Mouse (Mus musculus) Patski (cell line): ENCODE data around the gene Maml3. TPM values are rescaled to one million over a fixed set of nuclear protein-coding genes. Genes with fewer than 3 reads are reported as not detected.

Source experiments
- ATAC-seq: fragments of 100-300 bp; one replicate; pipeline ENCODE4 v1.8.0; 2021
- CTCF ChIA-PET: fragments of 350-600 bp; sonication (Branson Sonifier 250); formaldehyde crosslinking; loops from one replicate; lab custom pipeline; 2022; ENCODE audit warnings: inconsistent platforms; lab: Charles Lee
- POLR2A ChIA-PET: fragments of 350-600 bp; sonication (Branson Sonifier 250); formaldehyde crosslinking; loops from one replicate; lab custom pipeline; 2022; ENCODE audit warnings: antibody characterized with exemption, inconsistent platforms; lab: Charles Lee
- DNase-seq: peaks from one replicate; pipeline ENCODE4 v3.0.0-alpha.2; 2011; ENCODE audit warnings: low read depth, low spot score
- H3K27me3 ChIP-seq: fragments of 371-371 bp; one replicate; pipeline ENCODE4 v1.5.1; 2021
- CTCF ChIP-seq: fragments of 100-300 bp; IDR thresholded peaks from one replicate; pipeline ENCODE4 v1.5.1; 2021
- in situ Hi-C: fragments of 300-500 bp; cut with MboI; formaldehyde crosslinking; loops from 3 replicates; pipeline ENCODE4 v1.11.1; 2018; ENCODE audit warnings: low pct_unique_long_range_greater_than_20kb, mixed read lengths
- polyA plus RNA-seq: library from polyadenylated mRNA; unstranded; gene quantifications from one replicate; pipeline ENCODE4 v1.2.3, GENCODE M21; 2021

The Maml3 gene
- polyA plus RNA-seq, 1 experiment from 2014 or later, result 7.7 TPM

DNA sequence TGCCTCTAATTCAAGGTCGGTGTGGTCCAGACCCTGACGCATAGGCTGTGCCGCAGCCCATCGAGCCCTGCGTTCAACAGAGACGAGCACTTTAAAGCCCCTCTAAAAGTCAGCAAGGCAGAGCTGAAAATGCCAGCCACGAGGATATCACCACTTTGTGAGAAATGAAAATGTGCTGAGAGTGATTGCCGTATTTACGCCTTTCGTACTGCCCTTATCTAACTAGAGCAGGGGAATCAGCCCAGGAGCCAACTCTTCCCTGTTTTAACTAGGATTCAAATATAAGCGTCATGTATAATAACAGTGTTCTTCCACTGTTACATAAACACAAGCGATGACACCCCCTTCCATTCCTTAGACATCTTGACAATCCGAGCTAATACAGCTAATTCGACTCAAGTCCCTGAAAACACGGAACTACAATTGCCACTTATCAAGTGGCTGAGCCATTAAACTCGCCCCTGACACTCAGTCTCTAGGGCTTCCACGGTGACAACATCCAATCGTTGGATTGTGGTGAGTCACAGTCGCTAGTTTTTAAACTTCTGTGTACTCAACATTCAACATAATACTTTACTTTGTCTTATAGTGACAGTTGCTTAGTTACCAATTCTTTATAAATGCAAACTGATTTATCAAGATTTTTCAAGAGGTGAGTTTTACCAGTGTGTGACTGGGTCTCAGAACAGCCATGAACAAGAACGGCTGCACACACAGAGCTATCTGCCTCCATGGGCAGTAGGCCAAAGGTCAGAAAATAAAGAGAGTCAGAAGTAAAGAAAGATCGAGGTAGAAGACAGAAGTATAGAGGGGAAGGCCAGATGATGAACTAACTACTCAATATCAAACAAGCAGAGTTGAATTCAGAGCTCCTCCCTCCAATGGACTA, 106.1 kb downstream of the Maml3 start:
- DNase-seq, result no peak
- no peak for ATAC-seq
- POLR2A ChIA-PET, result interaction anchor here (0.5 kb wide), 1 partner anchor 439 kb away, joined by 4 read pairs; no protein-coding TSS in a partner anchor
- CTCF ChIA-PET, result interaction anchor here (0.7 to 1.8 kb wide), 2 partner anchors 10 to 18 kb away, joined by 3 to 4 read pairs; no protein-coding TSS in a partner anchor
- TF ChIP-seq CTCF, result no peak
- no peaks in the 10 kb centered on the region for H3K27me3 ChIP-seq
- in situ Hi-C loops, result no loop called here

DNA sequence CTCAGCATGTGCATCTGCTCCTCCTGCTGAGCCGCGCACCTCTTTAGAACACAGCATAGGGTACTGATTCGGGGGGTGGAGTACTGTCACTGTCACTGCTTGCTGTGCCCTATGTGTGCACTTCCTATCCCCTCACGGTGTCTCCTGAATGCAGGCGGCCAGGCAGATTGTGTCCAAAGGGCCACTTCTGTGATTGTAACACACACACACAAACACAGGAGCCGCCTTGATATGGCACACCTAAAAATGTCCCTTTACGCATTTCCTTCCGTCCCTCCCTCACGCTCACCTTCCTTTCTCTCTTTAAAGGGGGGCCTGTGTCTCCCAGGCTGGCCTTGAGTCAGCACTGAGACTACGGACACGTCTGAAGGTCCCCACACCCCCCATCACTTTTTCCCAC, 107.3 kb downstream of the Maml3 start:
- ChIA-PET POLR2A (interaction anchor here (0.6 kb wide), 1 partner anchor 21 kb away, joined by 3 read pairs; no protein-coding TSS in a partner anchor), CTCF (interaction anchor here (1.8 kb wide), 1 partner anchor 11 kb away, joined by 4 read pairs; no protein-coding TSS in a partner anchor)
- H3K27me3 ChIP-seq, result no peaks in the 10 kb centered on the region
- in situ Hi-C loops, result no loop called here
- no peak for ATAC-seq
- no peak for TF ChIP-seq CTCF
- no peak for DNase-seq

DNA sequence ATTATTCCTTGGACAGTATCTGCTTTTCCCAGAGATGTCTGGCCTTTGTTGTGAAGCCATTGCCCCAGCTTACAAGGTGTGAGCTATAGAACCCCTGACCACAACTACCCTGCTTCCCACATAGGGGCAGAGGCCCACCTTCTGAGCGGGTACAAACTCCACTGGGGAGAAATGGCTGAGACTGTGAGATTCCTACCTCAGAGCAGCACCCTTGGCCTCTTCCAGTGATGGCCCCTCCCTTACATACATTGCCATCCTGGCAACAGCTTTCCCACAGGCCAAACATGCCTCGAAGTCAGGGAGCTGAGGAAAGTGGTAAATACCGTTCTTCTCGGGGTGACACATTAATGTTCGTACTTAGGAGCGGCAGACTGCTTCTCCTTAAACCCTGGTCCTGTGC, 118.4 kb downstream of the Maml3 start:
- no peak for DNase-seq
- H3K27me3 ChIP-seq, result no peaks in the 10 kb centered on the region
- ATAC-seq, result peak; percentile 39
- POLR2A ChIA-PET, result no interaction called here
- no peak for TF ChIP-seq CTCF
- in situ Hi-C loops, result no loop called here
- CTCF ChIA-PET, result interaction anchor here (0.8 to 1.6 kb wide), 3 partner anchors 9 to 19 kb away, joined by 3 to 5 read pairs (median 4); no protein-coding TSS in a partner anchor

DNA sequence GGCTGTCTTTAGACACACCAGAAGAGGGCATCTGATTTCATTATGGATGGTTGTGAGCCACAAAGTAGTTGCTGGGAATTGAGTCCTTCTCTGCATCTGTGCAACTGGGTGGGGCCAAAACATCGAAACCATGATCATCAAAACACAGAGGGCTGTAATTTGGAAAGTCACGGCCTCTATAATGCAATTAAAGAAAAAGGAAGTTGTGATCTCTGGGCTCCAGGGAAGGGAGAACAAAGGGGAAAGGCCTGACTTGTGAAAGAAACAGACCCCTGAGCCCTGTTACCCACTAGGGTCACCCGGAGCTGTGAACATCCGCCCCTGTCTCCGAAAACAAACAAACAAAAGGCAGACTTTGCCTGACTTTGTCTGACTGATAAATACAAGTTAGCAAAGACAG, 123.4 kb downstream of the Maml3 start:
- ChIA-PET CTCF (interaction anchor here (1.3 to 1.9 kb wide), 3 partner anchors 10 to 28 kb away, joined by 3 to 6 read pairs (median 3); no protein-coding TSS in a partner anchor), POLR2A (no interaction called here)
- in situ Hi-C loops, result no loop called here
- TF ChIP-seq CTCF, result no peak
- DNase-seq (no peak), ATAC-seq (no peak)
- H3K27me3 ChIP-seq, result no peaks in the 10 kb centered on the region

DNA sequence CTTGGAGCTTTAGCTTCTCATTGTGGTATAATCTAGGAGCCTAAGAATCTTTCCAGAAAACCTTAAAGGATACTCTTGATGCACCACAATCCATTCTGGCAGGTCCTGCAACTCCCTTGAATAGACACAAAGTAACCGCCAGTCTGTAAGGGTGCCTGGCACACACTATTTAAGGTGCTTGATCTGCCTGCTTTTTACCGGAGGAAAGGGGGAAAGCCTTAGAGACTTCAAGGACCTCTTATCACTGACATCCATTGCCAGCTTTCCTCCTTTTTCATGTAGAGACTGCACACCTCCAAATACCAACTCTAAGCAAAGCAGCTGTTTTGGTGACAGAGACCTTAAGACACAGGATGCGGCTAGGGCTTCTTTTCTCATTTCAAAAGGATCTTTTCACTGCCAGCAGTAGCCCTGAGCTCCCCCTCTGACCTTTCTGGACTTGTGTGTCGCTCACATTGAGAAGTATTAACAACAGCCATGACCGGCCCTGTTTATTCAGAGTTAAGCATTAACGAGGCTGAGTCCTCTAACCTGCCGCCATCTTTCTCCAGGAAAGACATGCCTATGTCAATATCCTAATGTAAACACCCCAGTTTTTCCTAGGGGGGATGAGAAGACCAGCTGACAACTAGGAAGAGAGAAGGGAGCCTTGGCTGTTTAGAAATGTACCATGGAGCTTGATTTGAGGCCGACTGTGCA, 127.1 kb downstream of the Maml3 start:
- no peaks in the 10 kb centered on the region for H3K27me3 ChIP-seq
- in situ Hi-C loops, result no loop called here
- DNase-seq (no peak), ATAC-seq (no peak)
- POLR2A ChIA-PET, result interaction anchor here (0.7 kb wide), 2 partner anchors 155 to 417 kb away, joined by 3 to 5 read pairs; no protein-coding TSS in a partner anchor
- no peak for TF ChIP-seq CTCF
- CTCF ChIA-PET, result interaction anchor here (1.2 to 3.6 kb wide), 3 partner anchors 8 to 27 kb away, joined by 3 to 14 read pairs (median 5); no protein-coding TSS in a partner anchor

DNA sequence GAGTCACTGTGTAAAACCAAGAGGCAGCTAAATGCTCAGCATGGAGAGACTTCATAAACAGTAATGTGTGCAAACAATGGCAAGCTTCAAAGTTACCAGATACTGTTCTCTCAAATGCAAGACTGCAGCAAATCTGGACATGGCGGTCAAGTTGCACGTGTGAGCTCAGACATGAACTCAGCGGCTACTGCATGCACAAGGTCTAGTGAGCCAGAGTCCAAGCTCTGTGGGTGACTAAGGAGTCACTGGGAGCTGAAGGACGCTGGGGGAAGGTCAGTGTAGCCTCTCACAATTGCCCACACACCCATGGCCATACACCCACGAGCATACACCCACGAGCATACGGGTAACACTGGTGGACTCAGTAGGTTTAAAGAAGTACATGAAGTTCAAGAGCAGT, 130.3 kb downstream of the Maml3 start:
- TF ChIP-seq CTCF, result no peak
- DNase-seq, result no peak
- ChIA-PET POLR2A (interaction anchor here (0.6 kb wide), 1 partner anchor 132 kb away, joined by 4 read pairs; no protein-coding TSS in a partner anchor), CTCF (interaction anchor here (0.7 to 1.7 kb wide), 4 partner anchors 10 to 20 kb away, joined by 3 to 4 read pairs (median 4); no protein-coding TSS in a partner anchor)
- ATAC-seq, result no peak
- in situ Hi-C loops, result no loop called here
- H3K27me3 ChIP-seq, result no peaks in the 10 kb centered on the region

DNA sequence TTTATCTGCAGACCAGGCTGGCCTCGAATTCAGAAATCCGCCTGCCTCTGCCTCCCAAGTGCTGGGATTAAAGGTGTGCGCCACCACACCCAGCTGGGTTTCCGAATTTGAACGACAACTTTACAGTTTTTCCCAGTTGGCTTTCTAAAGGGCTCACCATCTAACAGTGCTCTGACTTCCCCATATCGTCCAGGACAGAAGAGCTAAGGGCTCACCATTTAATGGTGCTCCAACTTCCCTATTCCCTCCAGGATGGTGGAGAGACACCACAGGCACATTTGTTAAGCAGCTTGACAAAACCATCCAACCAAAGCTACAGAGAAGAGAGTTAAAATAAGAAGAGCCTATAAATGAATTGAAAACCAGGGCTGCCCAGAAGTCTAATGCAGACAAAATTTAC, 130.7 kb downstream of the Maml3 start:
- ChIA-PET POLR2A (interaction anchor here (0.6 kb wide), 1 partner anchor 133 kb away, joined by 4 read pairs; no protein-coding TSS in a partner anchor), CTCF (interaction anchor here (0.7 to 1.7 kb wide), 4 partner anchors 11 to 20 kb away, joined by 3 to 4 read pairs (median 4); no protein-coding TSS in a partner anchor)
- ATAC-seq (no peak), DNase-seq (no peak)
- no peak for TF ChIP-seq CTCF
- in situ Hi-C loops, result no loop called here
- H3K27me3 ChIP-seq, result no peaks in the 10 kb centered on the region

DNA sequence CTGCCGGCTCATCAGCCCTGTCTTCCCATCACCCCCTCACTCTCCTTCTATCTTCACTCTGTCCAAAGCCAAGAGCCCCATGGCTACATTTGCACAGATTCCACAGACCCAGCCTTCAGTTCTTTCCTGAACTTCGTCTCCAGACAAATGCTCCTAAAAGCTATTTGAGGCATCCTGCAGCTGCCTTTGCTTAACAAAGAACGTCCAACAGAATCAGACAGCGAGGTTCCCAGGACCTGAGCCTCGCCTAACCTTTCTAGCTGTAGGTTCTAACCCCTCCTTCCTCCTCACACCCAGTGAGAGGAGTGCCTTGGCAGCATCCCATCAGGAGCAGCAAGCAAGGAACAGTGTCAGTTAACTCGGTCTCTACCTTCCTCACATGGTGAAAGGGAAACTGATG, 132.3 kb downstream of the Maml3 start:
- ATAC-seq (no peak), DNase-seq (no peak)
- in situ Hi-C loops, result no loop called here
- ChIA-PET POLR2A (interaction anchor here (0.6 kb wide), 1 partner anchor 9 kb away, joined by 4 read pairs; no protein-coding TSS in a partner anchor), CTCF (interaction anchor here (1.3 kb wide), 1 partner anchor 8 kb away, joined by 3 read pairs; no protein-coding TSS in a partner anchor)
- TF ChIP-seq CTCF, result no peak
- no peaks in the 10 kb centered on the region for H3K27me3 ChIP-seq

DNA sequence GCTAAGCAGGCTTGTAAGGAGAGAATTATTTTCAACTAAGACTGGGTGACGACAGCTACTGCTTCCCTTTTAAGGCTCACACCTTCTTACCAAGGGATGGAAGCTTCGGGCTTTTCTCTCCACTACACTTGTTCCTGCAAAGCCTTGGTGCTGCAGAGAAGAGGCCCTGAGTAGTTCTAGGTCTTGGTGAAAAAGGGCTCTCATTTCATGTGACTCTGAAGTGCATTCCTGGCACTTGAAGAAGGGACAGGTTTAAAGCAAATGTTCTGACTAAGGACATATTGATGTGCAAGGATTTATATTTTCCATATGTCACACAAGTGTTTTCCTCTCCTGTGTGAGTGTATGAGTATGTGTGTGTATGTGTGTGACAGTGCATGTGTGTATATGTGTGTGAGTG, 134.4 kb downstream of the Maml3 start:
- POLR2A ChIA-PET, result no interaction called here
- CTCF ChIA-PET, result no interaction called here

DNA sequence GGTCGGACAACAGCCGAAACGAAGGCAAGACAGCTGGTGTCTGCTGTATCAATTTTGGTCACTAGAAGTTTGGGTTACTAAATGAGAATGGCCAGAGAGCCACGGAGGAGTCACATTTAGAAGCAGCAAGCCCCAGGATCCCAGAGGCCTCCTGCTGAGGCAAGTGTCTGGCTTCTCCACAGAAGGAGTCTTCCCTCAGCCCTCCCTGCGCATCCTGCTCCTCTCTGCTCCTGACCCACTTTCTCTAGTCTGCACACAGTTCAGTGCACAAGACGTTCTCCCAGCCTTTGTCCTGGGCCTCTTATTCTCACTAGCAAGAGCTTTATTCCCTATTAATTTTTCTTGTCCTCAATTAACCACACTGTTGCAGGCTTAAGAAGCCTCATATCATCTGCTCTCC, 135.4 kb downstream of the Maml3 start:
- POLR2A ChIA-PET, result no interaction called here
- CTCF ChIA-PET, result interaction anchor here (1.0 kb wide), 1 partner anchor 26 kb away, joined by 3 read pairs; no protein-coding TSS in a partner anchor
- no peaks in the 10 kb centered on the region for H3K27me3 ChIP-seq
- DNase-seq (no peak), ATAC-seq (no peak)
- in situ Hi-C loops, result no loop called here
- no peak for TF ChIP-seq CTCF

More for the DNA sequence above, 134.4 kb downstream of the Maml3 start:
- ATAC-seq, result no peak
- H3K27me3 ChIP-seq, result no peaks in the 10 kb centered on the region
- no peak for DNase-seq
- no peak for TF ChIP-seq CTCF
- in situ Hi-C loops, result no loop called here
